Mouse (Mus musculus) right cerebral cortex, postnatal 14 days (tissue): Measurements from ENCODE around the gene Scn1b.

Experiments used
- DNase-seq: peaks from one replicate; pipeline ENCODE4 v3.0.0; 2022

The Scn1b gene

GRCm38 (mm10) chr7:31149271-31149670 lies 22.5 kb upstream of the Scn1b start:
- DNase-seq: no peak

DNA sequence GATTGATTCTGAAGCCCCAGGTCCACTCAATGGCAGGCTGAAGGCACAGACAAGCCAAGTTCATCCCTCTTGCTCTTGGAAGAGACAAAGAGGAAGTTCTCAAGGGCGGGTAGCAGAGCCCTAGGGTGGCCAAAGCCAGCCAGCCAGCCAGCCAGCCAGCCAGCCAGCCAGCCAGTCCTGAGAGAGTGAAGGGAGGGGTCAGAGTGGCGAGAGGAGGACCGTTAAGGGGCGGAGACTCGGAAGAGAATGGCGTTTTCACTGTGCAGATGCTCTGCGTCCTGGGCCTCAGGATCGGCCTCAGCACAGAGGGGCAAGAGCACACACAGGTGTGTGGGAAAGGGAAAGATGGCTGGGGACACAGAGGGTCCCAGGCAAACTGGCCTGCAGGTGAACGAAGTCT lies 22.0 kb upstream of the Scn1b start:
- DNase-seq: no peak

DNA sequence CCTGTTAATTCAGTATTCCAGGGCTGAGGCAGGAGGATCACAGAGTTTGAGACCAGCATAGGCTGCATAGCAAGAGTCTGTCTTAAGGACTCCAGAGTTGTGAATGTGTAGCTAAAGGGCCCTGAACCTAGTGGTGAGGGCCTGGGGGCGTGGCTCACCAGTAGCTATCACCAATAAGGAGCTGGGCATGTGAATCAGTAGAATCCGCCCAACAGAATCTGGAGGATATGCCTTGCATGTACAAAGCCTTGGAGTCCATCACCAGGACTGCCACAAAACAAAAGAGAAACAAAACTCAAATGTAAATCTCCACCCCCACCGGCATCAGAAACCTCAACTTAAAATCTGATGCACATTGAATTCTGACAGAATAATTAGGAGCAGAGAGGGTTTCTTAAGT lies 21.3 kb upstream of the Scn1b start:
- no peak for DNase-seq

GRCm38 (mm10) chr7:31145596-31146160 lies 18.9 kb upstream of the Scn1b start:
- peak; percentile 2 for DNase-seq

GRCm38 (mm10) chr7:31144886-31145285 lies 18.1 kb upstream of the Scn1b start:
- DNase-seq: peak; percentile 26

DNA sequence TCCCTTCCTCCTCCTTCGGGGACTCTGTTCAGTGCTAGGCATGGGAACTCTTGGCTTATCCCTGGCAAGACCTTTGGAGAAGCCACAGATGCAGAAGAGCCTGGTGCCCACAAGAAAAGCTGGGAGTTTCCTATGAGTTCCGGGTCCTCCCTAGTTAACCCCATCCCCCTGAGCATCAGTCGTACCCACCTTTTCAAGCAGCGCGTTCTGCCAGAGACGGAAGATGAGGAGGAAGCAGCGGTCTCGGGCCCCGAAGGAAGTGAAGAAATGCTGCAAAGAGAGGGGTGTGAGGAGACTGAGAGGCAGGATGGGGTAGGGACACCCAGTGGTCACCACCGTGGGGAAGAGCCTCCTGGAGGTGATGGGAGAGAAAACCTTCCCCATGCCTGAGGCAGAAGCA lies 14.1 kb upstream of the Scn1b start:
- no peak for DNase-seq

DNA sequence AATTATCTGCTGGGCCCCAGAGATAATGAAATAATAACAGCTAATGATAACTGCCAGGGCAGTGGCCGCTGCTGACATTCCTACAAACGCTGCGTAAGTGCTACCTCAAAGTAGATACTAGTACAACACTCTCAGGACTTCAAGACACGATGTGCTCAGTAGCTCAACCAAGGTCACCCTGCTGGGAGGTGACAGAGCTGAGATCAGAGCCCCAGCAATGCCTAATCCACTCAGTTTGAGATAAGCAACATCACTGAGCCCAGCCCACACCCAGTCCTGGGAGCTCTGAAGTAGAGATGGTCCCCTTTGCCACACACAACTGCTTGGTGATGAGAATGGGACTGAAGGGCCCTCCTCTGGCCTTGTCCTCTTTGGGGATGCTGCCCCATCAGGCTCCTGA lies 13.5 kb upstream of the Scn1b start:
- DNase-seq: no peak

DNA sequence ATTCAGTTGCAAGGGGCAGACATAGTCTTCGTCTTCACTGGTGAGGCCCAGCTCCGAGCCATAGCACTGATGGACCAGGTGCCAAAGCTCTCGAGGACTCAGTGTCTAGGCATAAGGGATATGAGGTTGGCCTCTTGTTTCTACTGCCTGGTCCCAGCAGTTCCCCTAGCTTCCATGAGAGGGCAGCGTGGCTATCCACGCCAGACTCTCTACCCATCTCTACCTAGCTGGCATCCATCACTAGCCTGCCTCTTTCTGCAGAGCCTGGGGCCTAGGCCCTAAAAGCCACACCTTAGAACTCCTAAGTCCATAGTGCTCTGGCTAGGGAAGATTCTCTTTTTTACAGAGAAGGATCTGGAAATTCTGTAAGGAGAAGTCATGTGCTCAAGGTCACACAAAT lies 13.0 kb upstream of the Scn1b start:
- peak; percentile 64 for DNase-seq

- DNase-seq: no peak
Observed at GRCm38 (mm10) chr7:31135717-31136116, 8.9 kb upstream of the Scn1b start.

DNA sequence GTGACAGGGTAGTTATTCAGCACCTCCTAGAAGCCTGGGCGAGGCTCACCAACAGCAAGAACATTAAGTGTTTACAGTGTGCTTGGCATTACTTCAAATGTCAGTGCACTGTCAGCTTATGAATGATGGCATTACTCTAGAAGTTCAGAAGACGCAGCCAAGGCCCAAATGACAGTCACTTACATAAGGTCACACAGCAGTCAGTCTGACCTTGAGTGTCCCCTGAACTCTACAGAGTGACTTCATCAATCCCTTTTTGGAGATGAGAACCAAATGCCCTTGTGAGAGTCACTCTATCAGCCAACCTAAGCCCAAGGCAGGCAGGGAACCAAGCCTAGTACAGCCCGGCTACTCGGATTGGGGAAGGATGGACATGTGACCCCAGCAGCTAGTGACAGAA lies 5.1 kb upstream of the Scn1b start:
- no peak for DNase-seq

DNA sequence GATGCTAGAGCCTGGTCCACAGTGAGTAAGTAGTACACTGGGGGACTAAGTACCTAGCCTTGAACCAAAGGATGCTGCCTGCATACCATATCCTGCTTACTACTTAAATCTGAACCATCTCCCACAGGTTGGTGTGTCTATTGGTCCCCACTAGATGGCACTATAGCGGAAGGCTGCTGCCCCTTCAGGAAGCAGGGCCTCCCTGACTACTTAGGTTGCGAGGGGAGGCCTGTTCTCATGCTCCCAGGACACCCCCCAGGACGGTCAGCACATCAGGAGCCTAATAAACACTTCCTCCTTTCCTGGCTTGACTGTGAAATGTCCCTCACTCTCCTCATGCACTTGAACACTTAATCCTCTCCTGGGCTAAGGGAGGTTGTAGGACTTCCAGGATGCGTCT lies 4.0 kb upstream of the Scn1b start:
- DNase-seq: no peak

DNA sequence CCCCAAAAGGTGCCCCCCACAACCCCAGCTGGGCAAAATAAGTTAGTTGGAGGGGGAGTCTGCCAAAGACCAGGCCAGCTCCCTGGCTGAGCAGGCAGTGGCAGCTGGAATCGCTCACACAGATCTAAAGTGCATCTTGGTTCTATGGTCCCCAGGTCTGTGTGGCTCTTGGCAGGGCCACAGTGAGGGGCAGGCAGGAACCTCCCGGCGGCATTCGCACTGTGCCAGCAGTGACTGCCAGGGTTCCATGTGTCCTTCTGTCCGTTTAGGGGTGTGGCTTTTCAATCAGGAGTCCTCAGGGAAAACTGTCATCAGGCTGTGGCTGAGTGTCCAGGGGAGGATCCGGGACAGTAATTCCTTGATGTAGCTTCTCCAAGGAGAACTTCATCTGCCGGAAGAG lies 3.4 kb upstream of the Scn1b start:
- DNase-seq: no peak

GRCm38 (mm10) chr7:31128157-31128705 lies 1.4 kb upstream of the Scn1b start:
- no peak for DNase-seq

DNA sequence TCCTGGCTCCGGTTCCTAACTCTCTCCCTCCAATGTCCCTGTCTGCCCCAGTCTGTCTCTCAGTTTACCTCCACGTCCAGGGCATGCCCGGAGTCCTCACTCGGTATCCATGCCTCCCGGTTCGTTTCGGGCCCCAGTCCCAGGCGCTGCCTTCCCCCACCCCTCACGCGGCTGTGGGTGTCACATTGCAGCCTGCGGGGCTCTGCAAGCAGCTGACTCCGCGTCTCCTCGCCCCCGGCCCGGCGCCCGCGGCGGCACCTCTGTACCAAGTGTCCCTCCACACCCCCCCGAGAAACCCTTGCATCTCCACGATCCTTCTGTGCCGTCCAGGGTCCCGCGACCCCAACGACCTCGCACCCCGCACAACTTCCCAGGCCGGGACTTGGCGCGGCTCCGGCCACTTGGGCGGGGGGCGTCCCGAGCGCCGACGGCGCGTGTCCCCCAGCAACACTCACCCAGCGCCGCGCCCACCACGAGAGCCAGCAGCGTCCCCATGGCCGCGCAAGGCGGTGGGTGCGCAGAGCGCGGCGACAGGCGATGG lies 522 bp downstream of the Scn1b start:
- DNase-seq: peak; percentile 55

GRCm38 (mm10) chr7:31125116-31125515 lies 1.7 kb downstream of the Scn1b start:
- DNase-seq: no peak

DNA sequence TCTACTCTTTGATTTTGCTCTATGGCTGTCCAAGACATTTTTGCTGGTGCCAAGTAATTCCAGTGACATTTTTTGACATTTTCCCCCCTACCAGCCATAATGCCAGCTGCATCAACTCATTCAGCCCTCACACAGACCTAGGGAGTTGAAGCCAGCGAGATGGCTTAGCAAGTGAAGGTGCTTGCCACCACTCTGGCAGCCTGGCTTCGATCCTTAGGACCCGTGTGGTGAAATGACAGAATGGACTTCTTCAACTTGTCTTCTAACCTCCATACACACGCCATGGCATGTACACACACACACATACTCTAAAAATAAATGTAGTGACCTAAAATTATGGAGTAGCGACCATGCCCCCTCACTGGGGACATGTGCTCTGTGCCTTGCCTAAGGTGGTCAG lies 2.4 kb downstream of the Scn1b start:
- no peak for DNase-seq

GRCm38 (mm10) chr7:31123697-31124096 lies 3.1 kb downstream of the Scn1b start:
- no peak for DNase-seq

DNA sequence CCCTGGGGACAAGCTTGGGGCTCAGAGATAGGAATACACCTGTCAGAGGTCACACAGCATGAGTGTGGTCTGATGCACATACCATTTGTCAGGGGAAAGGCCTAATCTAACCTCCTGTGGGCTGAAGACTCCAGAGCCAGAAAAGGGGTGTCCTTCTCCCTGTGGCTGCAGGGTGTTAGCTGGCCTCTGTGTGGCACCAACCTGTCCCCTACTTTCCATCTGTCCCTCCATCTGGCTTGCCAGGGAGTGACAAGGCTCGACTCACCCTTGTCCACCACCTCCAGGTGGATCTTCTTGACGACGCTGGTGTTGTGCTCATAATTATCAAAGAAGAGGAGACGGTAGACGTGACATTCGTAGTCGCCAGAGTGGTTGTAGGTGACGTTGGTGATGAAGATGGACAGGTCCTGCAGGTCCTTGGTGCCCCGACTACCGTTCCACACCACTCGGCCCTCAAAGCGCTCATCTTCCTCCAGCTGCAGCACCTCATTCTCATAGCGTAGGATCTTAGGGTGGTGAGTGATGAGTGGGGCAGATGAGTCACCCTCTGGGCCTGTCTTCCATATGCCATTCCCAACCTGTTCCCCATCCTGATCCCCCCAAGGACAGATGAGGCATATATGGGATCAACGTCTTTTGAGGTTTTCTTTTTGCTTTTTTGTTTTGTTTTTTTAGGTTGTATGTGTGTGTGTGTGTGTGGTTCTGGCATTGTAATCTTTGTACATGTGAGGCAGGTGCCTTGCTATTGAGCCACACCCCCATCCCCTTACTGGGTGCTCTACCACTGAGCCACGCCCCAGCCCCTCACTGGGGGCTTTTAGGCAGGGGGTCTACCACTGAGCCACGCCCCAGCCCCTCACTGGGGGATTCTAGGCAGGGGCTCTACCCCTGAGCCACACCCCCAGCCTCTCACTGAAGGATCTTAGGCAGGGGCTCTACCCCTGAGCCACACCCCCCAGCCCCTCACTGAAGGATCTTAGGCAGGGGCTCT lies 3.9 kb downstream of the Scn1b start:
- no peak for DNase-seq

GRCm38 (mm10) chr7:31119556-31119955 lies 7.2 kb downstream of the Scn1b start:
- no peak for DNase-seq

DNA sequence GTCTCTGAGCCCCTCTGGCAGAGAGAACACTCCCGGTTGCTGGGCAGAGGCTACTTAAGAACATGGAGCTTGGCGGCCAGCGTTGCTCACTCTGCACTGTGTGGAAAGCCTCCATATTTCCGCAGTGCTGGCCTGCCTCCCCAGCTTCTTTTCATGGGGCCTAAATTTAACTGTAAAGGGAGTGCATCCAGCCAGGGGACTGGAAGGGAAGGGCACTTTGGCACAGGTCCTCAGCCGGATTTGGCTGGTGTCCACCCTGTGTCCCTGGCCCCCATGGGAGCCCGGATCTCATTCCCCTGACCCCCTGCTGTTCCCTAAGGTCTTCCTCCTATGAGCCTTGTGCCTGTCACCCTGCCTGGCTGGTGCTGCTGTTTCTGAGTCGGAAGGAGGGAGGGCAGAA lies 8.3 kb downstream of the Scn1b start:
- no peak for DNase-seq

DNA sequence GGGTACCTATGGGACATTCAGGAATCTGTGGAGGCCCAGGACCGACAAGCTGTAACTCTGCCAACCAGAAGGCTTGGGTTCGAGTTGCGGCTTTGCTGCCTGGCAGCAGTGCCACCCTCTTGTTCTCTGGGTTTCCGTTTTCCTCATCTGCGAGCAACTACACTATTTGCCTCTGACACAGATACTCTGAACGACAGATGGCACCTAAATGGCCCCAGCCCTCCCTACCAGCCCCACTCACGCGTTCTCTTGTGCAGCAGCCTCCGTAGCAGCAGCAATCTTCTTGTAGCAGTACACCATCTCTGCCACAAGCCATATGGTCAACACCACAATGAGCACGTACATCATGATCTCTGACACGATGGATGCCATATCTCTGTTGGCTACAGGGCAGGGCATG lies 9.3 kb downstream of the Scn1b start:
- DNase-seq: no peak

DNA sequence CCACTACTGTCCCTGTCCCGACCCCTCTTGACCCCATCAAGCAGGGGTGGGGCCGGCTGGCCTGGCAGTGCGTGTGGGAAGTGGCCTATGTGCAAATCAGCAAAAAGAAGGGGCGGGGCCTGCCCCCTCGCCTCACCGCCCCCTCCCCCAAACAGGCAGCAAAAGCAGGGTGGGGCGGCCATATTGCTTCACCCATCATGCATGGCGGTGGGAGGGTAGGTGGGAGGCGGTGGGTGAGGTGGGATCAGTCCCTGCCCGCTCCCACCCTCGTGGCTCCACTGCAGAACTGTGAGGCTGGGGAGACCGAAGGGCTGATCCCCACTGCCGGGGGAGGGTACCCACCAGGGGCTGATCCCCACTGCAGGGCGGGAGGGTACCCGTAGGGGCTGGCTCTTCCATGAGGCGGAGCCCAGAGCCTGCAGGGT lies 10.1 kb downstream of the Scn1b start:
- DNase-seq: no peak

- peak; percentile 49 for DNase-seq
Observed at GRCm38 (mm10) chr7:31115587-31116043, 11.2 kb downstream of the Scn1b start.

DNA sequence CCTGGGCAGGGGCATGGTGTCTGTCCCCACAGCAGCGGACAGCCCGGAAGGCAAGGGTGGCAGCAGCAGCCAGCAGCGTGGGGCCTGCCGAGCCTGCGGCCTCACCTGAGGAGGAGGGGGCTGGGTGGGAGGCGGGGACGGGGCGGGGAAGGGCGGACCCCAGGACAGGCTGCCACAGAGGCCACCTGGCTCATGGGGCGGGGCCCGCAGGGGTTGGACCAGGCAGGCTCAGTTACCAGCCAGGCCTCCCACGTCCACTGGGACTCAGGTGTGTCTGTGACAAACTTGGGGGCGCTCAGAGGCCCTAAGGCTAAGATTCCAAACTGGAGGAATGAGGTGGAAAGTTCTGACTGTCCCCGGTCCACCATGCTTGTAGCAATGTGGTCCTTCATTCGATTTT lies 11.6 kb downstream of the Scn1b start, which contains the start of gene Hpn:
TSS of gene Hpn (minus strand) at position 109 of the 400 bp plus-strand sequence.
- DNase-seq: no peak
